Mouse (Mus musculus): Measurements from ENCODE around the gene Wdr95.

- TF ChIP-seq CTCF (IDR thresholded peaks at IDR 0.05; ENCODE audit: low read depth) (no peak), EP300 (IDR thresholded peaks at IDR 0.05; ENCODE audit: low read depth) (no peak)
Measured at GRCm38 (mm10) chr5:149622644-149623043, 94.2 kb downstream of the Wdr95 start.

All from liver, embryonic 14.5 days (tissue).